Mouse (Mus musculus): ENCODE data around the gene Plpp3. TPM values are rescaled to one million over a fixed set of nuclear protein-coding genes. Genes with fewer than 3 reads are reported as not detected.

Plpp3 gene
- polyA plus RNA-seq, 1 experiment from 2014 or later = 57.7 TPM

DNA sequence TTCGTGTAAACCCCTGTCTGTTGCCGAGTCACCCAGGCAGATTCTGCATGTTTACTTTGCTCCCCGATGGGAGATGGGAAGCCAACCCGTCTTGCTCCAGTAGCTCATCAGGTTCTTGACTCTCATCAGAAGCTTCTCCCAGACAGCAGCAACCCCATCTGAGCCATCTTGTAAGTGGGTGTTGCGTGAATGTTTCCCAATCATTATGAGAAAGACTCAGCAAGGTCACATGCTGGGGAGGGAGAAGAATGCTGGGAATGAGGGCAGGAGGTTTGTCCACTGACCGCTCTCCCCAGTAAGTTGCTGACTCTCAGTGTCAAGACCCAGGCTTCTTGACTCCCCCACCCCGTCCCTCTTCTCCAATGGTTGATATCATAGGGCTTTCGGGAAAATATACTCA, 73.0 kb downstream of the Plpp3 start:
- H3K9me3 ChIP-seq = no peaks in the 10 kb centered on the region
- no peaks in the 10 kb centered on the region; the same call in 1 of the 2 replicates for H3K4me1 ChIP-seq
- H3K27ac ChIP-seq = no peak overlapping the region
- no peak overlapping the region for H3K4me3 ChIP-seq
- no peaks in the 10 kb centered on the region for H3K27me3 ChIP-seq (replicated peaks)
- 92% methylated on average over 8 of the region's 8 CpGs for WGBS
- no peak for ATAC-seq (ENCODE audit: low FRiP score, low read depth)
- no peak overlapping the region for H3K9ac ChIP-seq
- peaks cover 50% of the 10 kb centered on the region for H3K36me3 ChIP-seq
- H3K4me2 ChIP-seq (replicated peaks) = no peak overlapping the region

GRCm38 (mm10) chr4:105240233-105240632, 83.1 kb downstream of the Plpp3 start:
- H3K4me3 ChIP-seq = no peak overlapping the region
- H3K27me3 ChIP-seq (replicated peaks) = no peaks in the 10 kb centered on the region
- 0 out of 2 replicates have a peak, but pooled peaks cover 3% of the 10 kb centered on the region for H3K4me1 ChIP-seq
- 39% methylated on average over 7 of the region's 7 CpGs for WGBS
- ATAC-seq (ENCODE audit: low FRiP score, low read depth) = no peak
- H3K9ac ChIP-seq = no peak overlapping the region
- H3K27ac ChIP-seq = no peak overlapping the region
- no peak overlapping the region for H3K4me2 ChIP-seq (replicated peaks)
- H3K36me3 ChIP-seq = no peaks in the 10 kb centered on the region
- H3K9me3 ChIP-seq = no peaks in the 10 kb centered on the region

- Histone ChIP-seq H3K27me3 (replicated peaks) (no peaks in the 10 kb centered on the region), H3K36me3 (no peaks in the 10 kb centered on the region), H3K27ac (no peak overlapping the region), H3K9me3 (no peaks in the 10 kb centered on the region), H3K4me3 (no peak overlapping the region), H3K4me1 (peaks cover 9% of the 10 kb centered on the region; the same call in 1 of the 2 replicates), H3K4me2 (replicated peaks) (peak overlapping the region; percentile 56), H3K9ac (no peak overlapping the region)
- ATAC-seq (ENCODE audit: low FRiP score, low read depth) = no peak; the same call in 1 of the 2 replicates
- 75% methylated on average over 10 of the region's 10 CpGs for WGBS
Observed at GRCm38 (mm10) chr4:105244931-105245330, 87.8 kb downstream of the Plpp3 start.

DNA sequence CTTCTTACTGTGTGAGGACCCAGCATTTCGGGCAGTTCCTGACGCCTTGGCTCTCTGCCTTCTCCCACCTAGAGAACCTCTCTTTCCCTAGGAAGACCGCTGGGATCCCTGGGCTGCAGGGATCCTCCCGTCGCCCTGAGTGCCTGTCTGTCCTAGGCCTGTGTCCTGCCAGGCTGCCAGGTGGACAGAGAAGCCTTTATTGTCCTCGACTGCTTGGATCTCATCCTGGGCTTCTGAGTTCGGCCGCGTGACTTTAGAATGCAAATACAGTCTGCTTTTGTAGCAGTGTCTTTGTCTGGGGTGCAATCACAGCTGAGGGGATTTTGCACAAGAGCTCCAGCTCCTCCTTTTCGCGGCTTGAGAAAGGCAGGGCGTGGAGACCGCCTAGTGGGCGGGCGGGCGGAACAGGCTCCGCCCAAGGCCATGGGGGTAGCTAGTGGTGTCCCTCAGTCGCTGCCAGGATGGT, 88.4 kb downstream of the Plpp3 start:
- H3K27ac ChIP-seq = no peak overlapping the region
- H3K9ac ChIP-seq = peak overlapping the region; percentile 46
- peaks cover 9% of the 10 kb centered on the region; the same call in 1 of the 2 replicates for H3K4me1 ChIP-seq
- WGBS = under 1% methylated on average over 18 of the region's 18 CpGs
- no peaks in the 10 kb centered on the region for H3K27me3 ChIP-seq (replicated peaks)
- ATAC-seq (ENCODE audit: low FRiP score, low read depth) = peak; percentile 87
- H3K4me2 ChIP-seq (replicated peaks) = peak overlapping the region; percentile 56
- H3K4me3 ChIP-seq = no peak overlapping the region
- no peaks in the 10 kb centered on the region for H3K9me3 ChIP-seq
- no peaks in the 10 kb centered on the region for H3K36me3 ChIP-seq

GRCm38 (mm10) chr4:105246331-105246730, 89.2 kb downstream of the Plpp3 start:
- H3K36me3 ChIP-seq = no peaks in the 10 kb centered on the region
- no peaks in the 10 kb centered on the region for H3K9me3 ChIP-seq
- no peak overlapping the region for H3K4me2 ChIP-seq (replicated peaks)
- 84% methylated on average over 7 of the region's 7 CpGs for WGBS
- no peaks in the 10 kb centered on the region for H3K27me3 ChIP-seq (replicated peaks)
- ATAC-seq (ENCODE audit: low FRiP score, low read depth) = 0 out of 2 replicates have a peak, but pooled peaks have one; percentile 19
- no peak overlapping the region for H3K27ac ChIP-seq
- H3K4me3 ChIP-seq = no peak overlapping the region
- H3K9ac ChIP-seq = no peak overlapping the region
- H3K4me1 ChIP-seq = peaks cover 9% of the 10 kb centered on the region; the same call in 1 of the 2 replicates

- 90% methylated on average over 1 of the region's 1 CpGs for WGBS
Observed at GRCm38 (mm10) chr4:105248161-105248560, 91.0 kb downstream of the Plpp3 start.

GRCm38 (mm10) chr4:105249283-105249682, 92.1 kb downstream of the Plpp3 start:
- WGBS = 92% methylated on average over 4 of the region's 4 CpGs
- Histone ChIP-seq H3K4me1 (peaks cover 9% of the 10 kb centered on the region; the same call in 1 of the 2 replicates), H3K4me3 (no peak overlapping the region), H3K36me3 (no peaks in the 10 kb centered on the region), H3K27me3 (replicated peaks) (no peaks in the 10 kb centered on the region), H3K4me2 (replicated peaks) (no peak overlapping the region), H3K27ac (no peak overlapping the region), H3K9me3 (no peaks in the 10 kb centered on the region), H3K9ac (no peak overlapping the region)
- no peak for ATAC-seq (ENCODE audit: low FRiP score, low read depth)

More at GRCm38 (mm10) chr4:105248161-105248560, 91.0 kb downstream of the Plpp3 start:
- H3K9me3 ChIP-seq = no peaks in the 10 kb centered on the region
- ATAC-seq (ENCODE audit: low FRiP score, low read depth) = no peak
- H3K9ac ChIP-seq = no peak overlapping the region
- H3K4me1 ChIP-seq = peaks cover 9% of the 10 kb centered on the region; the same call in 1 of the 2 replicates
- no peak overlapping the region for H3K4me2 ChIP-seq (replicated peaks)
- H3K4me3 ChIP-seq = no peak overlapping the region
- H3K27ac ChIP-seq = no peak overlapping the region
- H3K27me3 ChIP-seq (replicated peaks) = no peaks in the 10 kb centered on the region
- no peaks in the 10 kb centered on the region for H3K36me3 ChIP-seq

GRCm38 (mm10) chr4:105250946-105251345, 93.8 kb downstream of the Plpp3 start:
- WGBS = 81% methylated on average over 3 of the region's 3 CpGs
- Histone ChIP-seq H3K9me3 (no peaks in the 10 kb centered on the region), H3K4me2 (replicated peaks) (no peak overlapping the region), H3K36me3 (no peaks in the 10 kb centered on the region), H3K27me3 (replicated peaks) (no peaks in the 10 kb centered on the region), H3K9ac (no peak overlapping the region), H3K4me3 (no peak overlapping the region), H3K27ac (no peak overlapping the region), H3K4me1 (no peaks in the 10 kb centered on the region)
- no peak for ATAC-seq (ENCODE audit: low FRiP score, low read depth)

- no peaks in the 10 kb centered on the region for H3K36me3 ChIP-seq
- no peaks in the 10 kb centered on the region for H3K27me3 ChIP-seq (replicated peaks)
- no peak overlapping the region for H3K4me3 ChIP-seq
- H3K4me1 ChIP-seq = no peaks in the 10 kb centered on the region
- no peaks in the 10 kb centered on the region for H3K9me3 ChIP-seq
- WGBS = 72% methylated on average over 3 of the region's 3 CpGs
- no peak overlapping the region for H3K4me2 ChIP-seq (replicated peaks)
- no peak overlapping the region for H3K9ac ChIP-seq
- ATAC-seq (ENCODE audit: low FRiP score, low read depth) = no peak
- H3K27ac ChIP-seq = no peak overlapping the region
Observed at GRCm38 (mm10) chr4:105252044-105252443, 94.9 kb downstream of the Plpp3 start.

DNA sequence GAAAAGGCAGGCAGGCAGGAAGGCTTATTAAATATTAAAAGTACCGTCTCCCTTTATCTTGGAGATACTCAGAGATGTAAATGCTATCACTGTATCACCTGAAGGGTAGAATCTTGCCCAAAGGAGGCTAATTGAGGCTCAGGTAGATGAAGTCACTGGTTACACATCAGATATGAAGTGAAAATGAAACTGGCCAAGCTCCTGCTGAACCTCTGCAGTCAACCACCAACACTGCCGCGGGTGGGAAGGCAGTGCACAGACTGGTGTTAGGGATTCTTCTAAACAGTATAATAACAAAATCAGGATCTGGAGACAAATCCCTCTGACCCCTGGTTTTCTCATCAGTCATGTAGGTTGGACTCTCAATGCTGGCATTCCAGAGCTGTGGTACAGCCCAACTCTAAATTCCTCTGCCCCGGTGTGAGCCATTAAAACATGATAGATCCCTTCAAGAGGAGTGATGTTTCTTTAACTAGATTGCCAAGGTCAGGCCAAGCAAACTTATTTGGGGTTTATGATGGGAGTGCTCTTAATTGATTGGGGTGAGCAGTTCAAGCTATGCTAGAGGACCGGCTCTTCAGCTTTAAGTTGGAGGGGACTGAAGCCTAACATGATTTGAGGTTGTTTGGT, 95.5 kb downstream of the Plpp3 start:
- Histone ChIP-seq H3K9ac (no peak overlapping the region), H3K4me2 (replicated peaks) (no peak overlapping the region), H3K36me3 (no peaks in the 10 kb centered on the region), H3K27me3 (replicated peaks) (no peaks in the 10 kb centered on the region), H3K4me1 (no peaks in the 10 kb centered on the region), H3K27ac (no peak overlapping the region), H3K4me3 (no peak overlapping the region), H3K9me3 (no peaks in the 10 kb centered on the region)
- WGBS = 75% methylated on average over 5 of the region's 5 CpGs
- no peak for ATAC-seq (ENCODE audit: low FRiP score, low read depth)

- H3K4me2 ChIP-seq (replicated peaks) = no peak overlapping the region
- no peaks in the 10 kb centered on the region for H3K9me3 ChIP-seq
- ATAC-seq (ENCODE audit: low FRiP score, low read depth) = no peak
- no peaks in the 10 kb centered on the region for H3K27me3 ChIP-seq (replicated peaks)
- H3K9ac ChIP-seq = no peak overlapping the region
- no peak overlapping the region for H3K4me3 ChIP-seq
- WGBS = 81% methylated on average over 6 of the region's 6 CpGs
- H3K4me1 ChIP-seq = no peaks in the 10 kb centered on the region
- no peaks in the 10 kb centered on the region for H3K36me3 ChIP-seq
- no peak overlapping the region for H3K27ac ChIP-seq
Observed at GRCm38 (mm10) chr4:105253453-105254341, 96.5 kb downstream of the Plpp3 start.

DNA sequence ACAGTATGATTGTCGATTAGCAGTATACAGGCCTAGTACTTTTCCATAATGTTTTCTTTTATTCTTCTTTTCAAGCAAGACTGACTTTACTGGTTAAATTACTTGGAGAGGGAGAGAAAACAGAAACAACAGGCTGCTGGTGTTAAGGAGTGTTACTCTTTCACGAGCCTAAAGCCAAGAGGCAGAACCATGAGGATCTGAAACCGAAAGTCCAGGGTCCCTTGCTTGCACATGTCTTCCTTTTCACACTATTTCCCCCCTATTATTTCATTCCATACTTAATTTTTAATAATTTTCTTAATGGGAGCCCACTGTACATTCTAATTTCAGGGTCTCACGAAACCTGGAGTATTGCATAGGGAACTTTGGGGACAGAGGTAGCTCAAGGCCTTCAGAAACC, 97.2 kb downstream of the Plpp3 start:
- WGBS = 90% methylated on average over 4 of the region's 4 CpGs
- H3K4me2 ChIP-seq (replicated peaks) = no peak overlapping the region
- H3K9ac ChIP-seq = no peak overlapping the region
- H3K4me3 ChIP-seq = no peak overlapping the region
- H3K4me1 ChIP-seq = no peaks in the 10 kb centered on the region
- no peak overlapping the region for H3K27ac ChIP-seq
- no peaks in the 10 kb centered on the region for H3K9me3 ChIP-seq
- H3K27me3 ChIP-seq (replicated peaks) = no peaks in the 10 kb centered on the region
- no peaks in the 10 kb centered on the region for H3K36me3 ChIP-seq
- no peak for ATAC-seq (ENCODE audit: low FRiP score, low read depth)
